Mouse (Mus musculus) gastrocnemius, adult 2 months (tissue): ENCODE results near the gene Haus4. TPM values are rescaled to one million over a fixed set of nuclear protein-coding genes. Genes with fewer than 3 reads are reported as not detected.

Experiments
- DNase-seq: peaks from one replicate; pipeline ENCODE4 v3.0.0; 2022
- H3K27ac ChIP-seq: fragments of 200-600 bp; 2 replicates; pipeline ENCODE4 v1.8.1; 2022; ENCODE audit warnings: mild to moderate bottlenecking
- H3K4me3 ChIP-seq: fragments of 200-600 bp; 2 replicates; pipeline ENCODE4 v1.8.1; 2022; ENCODE audit warnings: mild to moderate bottlenecking, moderate library complexity
- CTCF ChIP-seq: fragments of 200-600 bp; IDR thresholded peaks from 2 replicates; pipeline ENCODE4 v1.8.1; 2022; ENCODE audit warnings: antibody characterized with exemption, mild to moderate bottlenecking, moderate library complexity
- intact Hi-C: fragments of 180-260 bp; cut with DNase I; formaldehyde crosslinking; loops from one replicate; pipeline ENCODE4 v1.15.1; 2025
- long read RNA-seq, 2 experiments: library from polyadenylated mRNA; stranded (forward); transcript quantifications; one replicate each; pipeline ENCODE4 v2.0.0; 2021
- total RNA-seq, 2 experiments: library from RNA; stranded (reverse); gene quantifications; 2 replicates each; pipeline ENCODE4 v1.2.3; 2021

Haus4 gene
- 1 to 10 TPM; 3.1 to 3.3 TPM for total RNA-seq
- long read RNA-seq, experiment 1: 0 reads
- long read RNA-seq, experiment 2, partial matches to known transcripts: 2 of 8 reads
- long read RNA-seq, experiment 2, other reads (novel, unspliced or antisense): 2 of 8 reads

DNA sequence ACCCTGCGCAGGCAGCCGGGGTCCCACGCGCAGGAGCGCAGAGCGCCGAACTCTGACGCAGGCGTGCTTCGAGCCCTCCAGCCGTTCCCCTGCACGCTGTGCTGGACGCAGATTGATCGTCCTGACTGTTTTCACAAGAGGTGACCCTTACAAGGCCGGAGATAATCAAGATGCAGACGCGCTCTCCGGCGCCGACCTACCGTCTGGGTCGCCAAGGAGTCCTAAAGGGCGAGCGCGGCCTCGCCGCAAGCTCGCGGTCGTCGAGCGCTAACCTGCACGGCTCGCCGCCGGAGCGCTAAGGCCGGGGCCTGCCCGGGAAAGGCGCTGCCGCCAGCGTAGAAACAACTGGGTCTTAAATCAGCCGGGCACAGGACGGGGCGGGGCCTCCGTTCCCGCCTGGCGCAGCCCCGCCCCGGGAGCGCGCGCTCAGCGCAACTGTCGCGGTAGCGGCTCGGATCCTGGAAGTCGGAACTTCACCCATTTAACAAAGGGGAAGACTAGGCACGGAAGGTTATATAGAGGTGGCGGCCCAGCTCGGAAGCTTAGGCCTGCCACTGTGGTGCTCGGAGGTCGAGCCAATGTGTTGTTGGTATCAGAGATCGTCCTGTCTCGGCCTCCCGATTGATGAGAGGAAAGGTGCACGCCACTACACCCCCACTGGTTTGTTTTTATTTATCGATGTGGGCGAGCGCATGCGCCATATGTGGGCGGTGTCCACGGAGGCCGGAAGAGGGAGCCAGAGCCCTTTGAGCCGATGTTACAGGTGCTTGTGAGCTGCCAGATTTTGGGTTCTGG, at the start of gene Haus4:
Haus4 (minus strand) TSS at position 642 of the 795 bp plus-strand sequence.
- Histone ChIP-seq H3K4me3 (peak within 1 kb of the TSS; percentile 72), H3K27ac (peak within 1 kb of the TSS; percentile 87)
- DNase-seq: peak; percentile 89
- intact Hi-C loops: no loop called here
- TF ChIP-seq CTCF: peak; percentile 58

DNA sequence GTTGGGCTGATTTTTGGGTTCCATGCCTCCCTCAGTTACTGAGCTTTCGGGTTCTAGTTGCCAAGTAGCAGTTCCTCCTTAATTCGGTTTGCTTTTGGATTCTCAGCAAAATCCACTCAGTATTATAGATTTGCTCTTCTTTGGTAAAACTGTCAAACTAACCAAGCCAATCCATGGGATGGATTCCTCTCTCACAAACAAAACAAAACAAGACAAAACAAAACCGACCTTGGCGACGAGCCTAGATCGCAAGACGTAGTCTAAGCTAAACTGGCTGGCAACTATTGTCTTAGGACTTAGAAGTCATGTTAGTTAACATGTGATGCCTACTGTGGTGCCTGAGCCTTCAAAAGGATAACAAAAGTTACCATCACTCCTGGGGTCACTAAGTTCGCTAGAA, 49.3 kb upstream of the Haus4 start:
- peak overlapping the region; percentile 81 for H3K4me3 ChIP-seq
- TF ChIP-seq CTCF: no peak
- intact Hi-C loops: no loop called here
- peak overlapping the region; percentile 94 for H3K27ac ChIP-seq
- no peak for DNase-seq

GRCm38 (mm10) chr14:54603038-54603654, 48.7 kb upstream of the Haus4 start:
- H3K4me3 ChIP-seq: peak overlapping the region; percentile 81
- TF ChIP-seq CTCF: peak; percentile 9
- intact Hi-C loops: no loop called here
- DNase-seq: peak; percentile 98
- peak overlapping the region; percentile 94 for H3K27ac ChIP-seq

DNA sequence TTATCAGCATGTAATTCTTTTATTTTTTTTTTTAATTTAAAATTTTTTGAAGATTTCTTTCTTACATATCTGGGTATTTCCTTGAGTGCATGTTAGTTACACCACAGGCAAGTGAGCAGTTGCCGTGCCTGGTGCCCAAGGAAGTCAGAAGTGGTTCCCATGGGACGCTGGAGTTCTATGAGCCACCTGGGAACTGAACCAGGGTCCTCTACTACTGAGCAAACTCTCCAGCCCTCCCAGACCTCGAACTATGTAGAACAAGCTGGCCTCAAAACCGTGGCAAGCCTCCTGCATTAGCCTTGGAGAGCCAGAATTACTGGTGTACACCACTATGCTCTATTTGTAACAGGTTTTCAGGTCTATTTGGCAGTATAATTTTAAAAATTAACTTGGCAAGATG, 48.2 kb upstream of the Haus4 start:
- intact Hi-C loops: no loop called here
- TF ChIP-seq CTCF: no peak

GRCm38 (mm10) chr14:54601601-54602000, 47.2 kb upstream of the Haus4 start:
- Histone ChIP-seq H3K27ac (no peak overlapping the region), H3K4me3 (no peak overlapping the region)
- TF ChIP-seq CTCF: no peak
- DNase-seq: no peak
- intact Hi-C loops: no loop called here

More for the DNA sequence above, 48.2 kb upstream of the Haus4 start:
- DNase-seq: no peak
- H3K27ac ChIP-seq: peak overlapping the region; percentile 94
- H3K4me3 ChIP-seq: peak overlapping the region; percentile 81

DNA sequence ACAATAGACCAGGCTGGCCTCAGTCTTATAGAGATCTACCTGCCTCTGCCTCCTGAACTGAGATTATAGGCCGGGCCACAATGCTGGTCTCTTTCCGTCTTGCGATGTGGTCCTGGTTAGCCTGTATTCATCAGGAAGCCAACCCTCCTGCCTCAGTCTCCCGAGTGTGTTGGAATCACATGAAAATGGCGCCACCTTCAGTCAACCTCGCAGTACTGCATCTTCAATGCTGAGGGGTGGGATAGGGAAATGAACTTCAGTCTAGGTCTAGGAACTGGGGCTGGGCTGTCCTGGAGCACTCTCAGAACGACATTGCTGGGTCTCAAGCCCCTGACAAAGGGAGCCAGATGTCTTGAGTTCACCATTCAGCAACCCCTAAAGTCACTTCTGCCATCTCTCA, 42.7 kb upstream of the Haus4 start:
- intact Hi-C loops: no loop called here
- TF ChIP-seq CTCF: peak; percentile 59
- DNase-seq: no peak
- Histone ChIP-seq H3K4me3 (no peak overlapping the region), H3K27ac (no peak overlapping the region)

- intact Hi-C loops: no loop called here
- TF ChIP-seq CTCF: no peak
- Histone ChIP-seq H3K27ac (no peak overlapping the region; the same call in 1 of the 2 replicates), H3K4me3 (peak overlapping the region; percentile 55)
- DNase-seq: no peak
Observed at GRCm38 (mm10) chr14:54594631-54595414, 40.4 kb upstream of the Haus4 start.

- Histone ChIP-seq H3K4me3 (no peak overlapping the region), H3K27ac (no peak overlapping the region)
- DNase-seq: no peak
- intact Hi-C loops: no loop called here
- peak; percentile 30 for TF ChIP-seq CTCF
Observed at GRCm38 (mm10) chr14:54594055-54594454, 39.6 kb upstream of the Haus4 start.

- intact Hi-C loops: no loop called here
- no peak for TF ChIP-seq CTCF
- Histone ChIP-seq H3K4me3 (peak overlapping the region; percentile 37), H3K27ac (peak overlapping the region; percentile 77)
- DNase-seq: peak; percentile 63
Observed at GRCm38 (mm10) chr14:54592319-54592934, 38.0 kb upstream of the Haus4 start.

GRCm38 (mm10) chr14:54591056-54591455, 36.6 kb upstream of the Haus4 start:
- TF ChIP-seq CTCF: no peak
- intact Hi-C loops: no loop called here
- H3K4me3 ChIP-seq: no peak overlapping the region
- H3K27ac ChIP-seq: no peak overlapping the region
- DNase-seq: peak; percentile 33

DNA sequence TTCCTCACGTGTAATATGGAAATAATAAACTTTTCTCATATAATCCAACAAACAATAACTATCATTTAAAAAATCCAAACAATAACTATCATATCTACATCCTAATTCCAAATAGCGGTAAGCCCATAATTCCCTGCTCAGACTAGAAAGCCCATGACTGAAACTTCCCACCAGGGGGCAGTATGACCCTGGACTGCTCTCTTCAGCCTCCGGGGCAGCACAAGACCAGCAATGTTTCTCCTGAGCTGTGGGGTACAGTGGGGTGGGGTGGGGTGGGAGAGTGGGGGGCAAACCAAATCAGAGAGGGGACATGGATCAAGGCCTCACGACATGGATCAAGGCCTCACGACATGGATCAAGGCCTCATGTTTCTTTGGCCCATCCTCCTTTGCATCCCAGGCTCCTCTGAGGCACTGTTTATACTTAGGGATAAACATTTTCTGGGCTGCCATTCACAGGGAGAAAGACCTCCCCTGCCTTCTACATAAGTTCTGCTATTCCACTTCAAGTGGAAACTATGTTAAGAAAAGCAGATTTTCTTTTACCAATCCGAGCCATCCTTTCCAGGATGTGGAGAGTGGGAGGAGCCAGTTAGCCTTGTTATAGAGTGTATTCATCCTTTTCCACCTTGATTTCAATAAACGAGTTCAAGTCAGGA, 29.4 kb upstream of the Haus4 start:
- intact Hi-C loops: loop anchor here (5.0 kb wide), 1 partner anchor 58 kb away; the partner anchor contains the start of genes Cdh24 and Gm17606
- Histone ChIP-seq H3K4me3 (no peak overlapping the region), H3K27ac (no peak overlapping the region)
- TF ChIP-seq CTCF: peak; percentile 80
- peak; percentile 76 for DNase-seq
